13 mouse cellular contexts compared by ENCODE assay signal in the genomic region with DNA sequence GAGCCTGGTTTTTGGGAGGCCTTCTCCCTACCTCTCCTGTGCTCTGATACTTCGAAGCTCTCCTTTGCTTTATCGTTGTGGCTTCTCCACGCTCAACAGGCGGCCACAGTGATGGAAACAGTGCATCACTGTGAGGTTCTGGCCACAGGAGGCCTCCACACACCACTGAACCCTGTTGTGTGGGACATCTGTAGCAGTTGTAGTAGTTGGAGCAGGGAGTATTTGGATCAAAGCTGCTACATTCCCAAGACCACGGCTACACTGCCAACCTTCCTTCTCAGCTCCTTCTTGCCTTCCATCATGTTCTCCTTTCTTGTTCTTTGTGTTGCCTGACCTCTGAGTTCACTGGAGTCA. TPM values are rescaled to one million over a fixed set of nuclear protein-coding genes. Genes with fewer than 3 reads are reported as not detected.
DNase-seq lines count a peak whose midpoint lies in the region; ATAC-seq and TF ChIP-seq lines count a peak whose summit lies in the region.
"Had no signal": no experiment of that assay in that cellular context is flagged by ENCODE, and none has a peak within 500 bp of the region (broad histone marks: within the 10 kb centered on the region; RNA-seq: fewer than 3 reads in every experiment).

No protein-coding gene starts in this region.

- no peak overlapping the region for H3K27ac ChIP-seq in kidney, adult 2 months (ENCODE audit: insufficient read depth, low read depth, low read length)
- H3K27ac ChIP-seq in lung, embryonic 16.5 days (ENCODE audit: low read length) = no peak overlapping the region
- H3K27ac ChIP-seq: heart, embryonic 13.5 days; hindbrain, embryonic 14.5 days had no signal

- WGBS in kidney, adult 2 months = 76% methylated on average over 5 of the region's 5 CpGs
- WGBS in lung, embryonic 16.5 days = 50% methylated on average over 5 of the region's 5 CpGs

- DNase-seq in kidney, adult 2 months = no peak
- DNase-seq in kidney, adult 18-20 months = no peak
- no peak for DNase-seq in lung, postnatal 10 days
- peak; percentile 37 for DNase-seq in brain, adult 2 months (ENCODE audit: low read depth, low spot score)
- peak; percentile 42 for DNase-seq in skeletal muscle tissue, adult 2 months (ENCODE audit: low read depth, low spot score)
- no peak for DNase-seq in cerebellum, adult 9-11 months
- no peak for DNase-seq in right cerebral cortex, postnatal 4 days
- DNase-seq: adrenal gland, postnatal 25 days; kidney, postnatal 36 days had no signal

- TF ChIP-seq CTCF in kidney, adult 2 months (conservative IDR thresholded peaks at IDR 0.05; ENCODE audit: insufficient read depth, insufficient read length, low read depth, low read length) = peak; percentile 57

- H3K27me3 ChIP-seq in kidney, adult 2 months (replicated peaks; ENCODE audit: control insufficient read depth, insufficient read depth, low read length) = no peaks in the 10 kb centered on the region
- no peaks in the 10 kb centered on the region for H3K27me3 ChIP-seq in lung, embryonic 16.5 days (ENCODE audit: control insufficient read depth, insufficient read depth, low read depth, low read length)

- H3K4me1 ChIP-seq in kidney, adult 2 months (ENCODE audit: control insufficient read depth, insufficient read depth, low read length) = peaks cover 10% of the 10 kb centered on the region
- peaks cover 12% of the 10 kb centered on the region for H3K4me1 ChIP-seq in lung, embryonic 16.5 days (replicated peaks; ENCODE audit: control insufficient read depth, insufficient read depth, low read length)

- H3K9ac ChIP-seq in lung, embryonic 16.5 days (ENCODE audit: low read length) = no peak overlapping the region
- H3K9ac ChIP-seq: heart, embryonic 13.5 days; hindbrain, embryonic 14.5 days had no signal

- no peaks in the 10 kb centered on the region for H3K9me3 ChIP-seq in lung, embryonic 16.5 days (ENCODE audit: control insufficient read depth, low read length)
- H3K9me3 ChIP-seq: heart, embryonic 13.5 days had no signal

- H3K36me3 ChIP-seq in kidney, adult 2 months (ENCODE audit: control insufficient read depth, insufficient read depth, low read length) = no peaks in the 10 kb centered on the region
- H3K36me3 ChIP-seq in lung, embryonic 16.5 days (ENCODE audit: control insufficient read depth, insufficient read depth, low read length) = no peaks in the 10 kb centered on the region
- H3K36me3 ChIP-seq: heart, embryonic 13.5 days had no signal

- H3K4me3 ChIP-seq in kidney, adult 2 months (ENCODE audit: insufficient read depth, low read depth, low read length) = no peak overlapping the region
- no peak overlapping the region for H3K4me3 ChIP-seq in lung, embryonic 16.5 days (ENCODE audit: low read length)
- H3K4me3 ChIP-seq: heart, embryonic 13.5 days had no signal

- no peak for TF ChIP-seq POLR2A in kidney, adult 2 months (IDR thresholded peaks at IDR 0.05; ENCODE audit: low read depth, low read length)

- H3K4me2 ChIP-seq in lung, embryonic 16.5 days (ENCODE audit: low read depth, low read length) = no peak overlapping the region
- H3K4me2 ChIP-seq: heart, embryonic 13.5 days; hindbrain, embryonic 14.5 days; midbrain, embryonic 11.5 days had no signal

- 0 out of 2 replicates have a peak, but pooled peaks have one; percentile 41 for ATAC-seq in lung, embryonic 16.5 days (ENCODE audit: low read depth)

RNA-seq across cellular contexts. Expression of gene Fzd7, which starts 55.0 kb away (rescaled TPM):
- 8.6 and 12.6 TPM in 2 replicates for polyA plus RNA-seq in kidney, adult 2 months (2012; rRNA removed)
- polyA plus RNA-seq in lung, embryonic 16.5 days (2015; fragmentation: Nextera tagmentation; extraction: Ambion mirVana) = 12.4 and 12.9 TPM in 2 replicates

Comparison
In these comparisons a context has a peak if more than half of its experiments do, and no peak if none do; other contexts are left out.
1. DNase-seq: peak in brain, adult 2 months (single experiment) and skeletal muscle tissue, adult 2 months (single experiment); none in kidney, adult 2 months (single experiment), kidney, adult 18-20 months (single experiment), lung, postnatal 10 days (single experiment), cerebellum, adult 9-11 months (single experiment) and right cerebral cortex, postnatal 4 days (single experiment).